Comparison of ENCODE assay signal across 22 mouse cellular contexts in the genomic region with DNA sequence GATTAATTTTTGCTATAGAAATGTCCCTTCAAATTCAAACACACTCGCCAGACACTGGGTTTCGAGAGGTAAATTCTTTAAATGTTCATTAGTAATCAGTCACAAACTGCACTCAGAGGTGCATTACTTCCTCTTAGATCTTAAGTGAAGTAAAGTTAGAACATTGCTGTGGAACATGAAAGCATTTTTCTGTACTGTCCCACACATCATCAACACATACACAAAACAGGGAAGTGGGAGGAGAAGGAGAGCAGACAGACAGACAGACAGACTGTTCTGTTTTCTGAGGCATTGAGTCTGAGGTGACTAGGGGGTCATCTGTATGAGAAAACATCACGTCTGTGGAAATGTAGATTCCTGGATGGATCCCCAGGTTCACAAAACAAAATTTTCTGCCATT.
DNase-seq lines count a peak whose midpoint lies in the region; ATAC-seq lines count a peak whose summit lies in the region.
"Had no signal": no experiment of that assay in that cellular context is flagged by ENCODE, and none has a peak within 500 bp of the region (broad histone marks: within the 10 kb centered on the region; RNA-seq: fewer than 3 reads in every experiment).

No protein-coding gene starts in this region.

- no peak for ATAC-seq in midbrain, embryonic 11.5 days (ENCODE audit: low FRiP score)
- ATAC-seq in midbrain, embryonic 15.5 days (replicated peaks), result no peak
- ATAC-seq in granulocyte monocyte progenitor cell, adult 5-6 weeks (replicated peaks; ENCODE audit: poor library complexity, severe bottlenecking), result peak; percentile 56
- peak; percentile 16; the same call in 1 of the 2 replicates for ATAC-seq in megakaryocyte, adult 5-6 weeks (ENCODE audit: poor library complexity, severe bottlenecking)
- peak; percentile 52 for ATAC-seq in megakaryocyte progenitor cell, adult 5-6 weeks (replicated peaks; ENCODE audit: poor library complexity)
- no peak for ATAC-seq in kidney, embryonic 14.5 days (ENCODE audit: low FRiP score, low TSS enrichment)
- ATAC-seq: activated CD4-positive, CD25-positive, alpha-beta regulatory T cell, adult 4 months; CD4-positive, CD25-positive, alpha-beta regulatory T cell, adult 4 months; Patski had no signal

- no peak overlapping the region for H3K27ac ChIP-seq in midbrain, embryonic 11.5 days (ENCODE audit: low read depth, low read length)
- H3K27ac ChIP-seq in midbrain, embryonic 15.5 days, result no peak overlapping the region
- no peak overlapping the region for H3K27ac ChIP-seq in kidney, embryonic 14.5 days (ENCODE audit: low read depth, low read length)

- no peaks in the 10 kb centered on the region for H3K27me3 ChIP-seq in midbrain, embryonic 11.5 days (ENCODE audit: control insufficient read depth, insufficient read depth, low read length)
- no peaks in the 10 kb centered on the region for H3K27me3 ChIP-seq in midbrain, embryonic 15.5 days (replicated peaks)
- H3K27me3 ChIP-seq in kidney, embryonic 14.5 days (ENCODE audit: control insufficient read depth, insufficient read depth, low read length), result no peaks in the 10 kb centered on the region
- H3K27me3 ChIP-seq: CH12.LX had no signal

- H3K9ac ChIP-seq in midbrain, embryonic 11.5 days (ENCODE audit: low read length), result no peak overlapping the region
- H3K9ac ChIP-seq in midbrain, embryonic 15.5 days, result no peak overlapping the region
- H3K9ac ChIP-seq in kidney, embryonic 14.5 days (ENCODE audit: low read depth, low read length), result no peak overlapping the region

- H3K36me3 ChIP-seq in midbrain, embryonic 11.5 days (ENCODE audit: control insufficient read depth, insufficient read depth, low read length), result no peaks in the 10 kb centered on the region
- H3K36me3 ChIP-seq in midbrain, embryonic 15.5 days (replicated peaks), result no peaks in the 10 kb centered on the region
- H3K36me3 ChIP-seq in kidney, embryonic 14.5 days (ENCODE audit: control insufficient read depth, insufficient read depth, low read length), result no peaks in the 10 kb centered on the region
- H3K36me3 ChIP-seq: G1E had no signal

- no peaks in the 10 kb centered on the region for H3K4me1 ChIP-seq in midbrain, embryonic 11.5 days (ENCODE audit: control insufficient read depth, insufficient read depth, low read length)
- H3K4me1 ChIP-seq in midbrain, embryonic 15.5 days, result no peaks in the 10 kb centered on the region
- H3K4me1 ChIP-seq in kidney, embryonic 14.5 days (ENCODE audit: control insufficient read depth, insufficient read depth, low read length), result no peaks in the 10 kb centered on the region

- no peak overlapping the region for H3K4me3 ChIP-seq in midbrain, embryonic 11.5 days (ENCODE audit: low read depth, low read length)
- H3K4me3 ChIP-seq in midbrain, embryonic 15.5 days, result no peak overlapping the region
- no peak overlapping the region for H3K4me3 ChIP-seq in kidney, embryonic 14.5 days (ENCODE audit: low read length)

- peak; percentile 14 for DNase-seq in midbrain, embryonic 11.5 days (ENCODE audit: low spot score, missing footprints)
- no peak for DNase-seq in thymus, postnatal 14 days
- DNase-seq in ovary, postnatal 10 days (ENCODE audit: low spot score), result no peak
- DNase-seq: adrenal gland, adult 2 months; adrenal gland, adult 8-10 months; adrenal gland, postnatal 10 days; adrenal gland, postnatal 14 days; adrenal gland, postnatal 25 days; adrenal gland, postnatal 36 days; B cell, adult 2 months; cerebellum, adult 11 months; cerebellum, adult 11-12 months had no signal

- 86% methylated on average over 3 of the region's 3 CpGs for WGBS in midbrain, embryonic 11.5 days
- 82% methylated on average over 3 of the region's 3 CpGs for WGBS in midbrain, embryonic 15.5 days
- 83% methylated on average over 3 of the region's 3 CpGs for WGBS in kidney, embryonic 14.5 days

- no peak overlapping the region for H3K4me2 ChIP-seq in midbrain, embryonic 11.5 days
- H3K4me2 ChIP-seq in midbrain, embryonic 15.5 days, result no peak overlapping the region
- H3K4me2 ChIP-seq in kidney, embryonic 14.5 days (replicated peaks; ENCODE audit: low read depth, low read length), result no peak overlapping the region

- no peaks in the 10 kb centered on the region for H3K9me3 ChIP-seq in midbrain, embryonic 11.5 days (ENCODE audit: control insufficient read depth, low read length)
- H3K9me3 ChIP-seq in midbrain, embryonic 15.5 days, result no peaks in the 10 kb centered on the region
- no peaks in the 10 kb centered on the region for H3K9me3 ChIP-seq in kidney, embryonic 14.5 days (ENCODE audit: control insufficient read depth, low read length)
- H3K9me3 ChIP-seq: G1E had no signal

Comparison
In these comparisons a context has a peak if more than half of its experiments do, and no peak if none do; other contexts are left out.
1. ATAC-seq: peak in granulocyte monocyte progenitor cell, adult 5-6 weeks (single experiment), megakaryocyte, adult 5-6 weeks (single experiment) and megakaryocyte progenitor cell, adult 5-6 weeks (single experiment); none in midbrain, embryonic 11.5 days (single experiment), midbrain, embryonic 15.5 days (single experiment) and kidney, embryonic 14.5 days (single experiment).